Mouse (Mus musculus) ES-E14 (cell line): ENCODE measurements around the gene Alg2. TPM values are rescaled to one million over a fixed set of nuclear protein-coding genes. Genes with fewer than 3 reads are reported as not detected.

Experiments
- DNase-seq: peaks from one replicate; pipeline ENCODE4 v3.0.0-alpha.2; 2013; ENCODE audit warnings: low read depth, low spot score
- H3K27ac ChIP-seq: 2 replicates; pipeline ENCODE4 v1.5.1; 2012; ENCODE audit warnings: low read depth, mild to moderate bottlenecking, low read length, moderate library complexity, mixed read lengths; ENCODE audit not compliant: poor library complexity, insufficient read depth, severe bottlenecking
- H3K36me3 ChIP-seq: 2 replicates; pipeline ENCODE4 v1.6.1; 2012; ENCODE audit warnings: mild to moderate bottlenecking, low read length, moderate library complexity, mixed read lengths; ENCODE audit not compliant: control insufficient read depth, poor library complexity, insufficient read depth, severe bottlenecking
- H3K4me1 ChIP-seq, 2 experiments: fragments of 150-350 bp in 1 of 2; sonication (generic) in 1 of 2; 2 replicates each; pipeline ENCODE4 v1.6.1; 2012; ENCODE audit warnings: low read length in 2 of 2, mild to moderate bottlenecking in 1 of 2, mixed read lengths in 1 of 2; ENCODE audit not compliant: control insufficient read depth in 2 of 2, insufficient read depth in 2 of 2, poor library complexity in 1 of 2
- H3K4me3 ChIP-seq, 2 experiments: fragments of 150-350 bp in 1 of 2; sonication (generic) in 1 of 2; 2 replicates each; pipeline ENCODE4 v1.5.1; 2012; ENCODE audit warnings: low read length in 2 of 2, low read depth in 1 of 2, mild to moderate bottlenecking in 1 of 2, mixed read lengths in 1 of 2; ENCODE audit not compliant: insufficient read depth in 1 of 2, poor library complexity in 1 of 2, severe bottlenecking in 1 of 2
- H3K9ac ChIP-seq: 2 replicates; pipeline ENCODE4 v1.6.1; 2012; ENCODE audit warnings: low read depth, mild to moderate bottlenecking, low read length, mixed read lengths; ENCODE audit not compliant: poor library complexity, insufficient read depth, severe bottlenecking
- H3K9me3 ChIP-seq: fragments of 150-350 bp; sonication (generic); 2 replicates; pipeline ENCODE4 v1.6.1; 2012; ENCODE audit warnings: low read depth, mild to moderate bottlenecking, low read length; ENCODE audit not compliant: control insufficient read depth, insufficient read depth
- CHD2 ChIP-seq: IDR thresholded peaks from 2 replicates; pipeline ENCODE4 v1.6.1; 2014; ENCODE audit warnings: mild to moderate bottlenecking, low read depth, low read length, inconsistent platforms
- HCFC1 ChIP-seq: IDR thresholded peaks from 2 replicates; pipeline ENCODE4 v1.6.1; 2012; ENCODE audit warnings: low read length, inconsistent platforms, borderline replicate concordance; ENCODE audit not compliant: insufficient read depth
- MAFK ChIP-seq: IDR thresholded peaks from 2 replicates; pipeline ENCODE4 v1.6.1; 2014; ENCODE audit warnings: mild to moderate bottlenecking, low read depth, low read length, inconsistent platforms; ENCODE audit not compliant: insufficient read depth
- ZC3H11A ChIP-seq: IDR thresholded peaks from 2 replicates; pipeline ENCODE4 v1.6.1; 2012; ENCODE audit warnings: low read depth, mild to moderate bottlenecking, inconsistent platforms, low read length, borderline replicate concordance
- ZNF384 ChIP-seq: IDR thresholded peaks from 2 replicates; pipeline ENCODE4 v1.6.1; 2012; ENCODE audit warnings: low read depth, low read length, inconsistent platforms
- in situ Hi-C, 2 experiments: fragments of 600-800 bp; cut with MboI; formaldehyde crosslinking; loops; one replicate each; pipeline ENCODE4 v1.15.1; 2025; ENCODE audit warnings: low sequenced_read_pairs in 2 of 2, inconsistent platforms in 1 of 2; ENCODE audit not compliant: unreplicated experiment in 2 of 2
- total RNA-seq: library from RNA; depleted of rRNA; stranded (reverse); fragments of 300-350 nt; gene quantifications from 2 replicates; pipeline ENCODE4 v1.2.3, GENCODE M21; 2012; rRNA removed

Alg2 gene
- total RNA-seq, 1 experiment: 21.8 TPM

DNA sequence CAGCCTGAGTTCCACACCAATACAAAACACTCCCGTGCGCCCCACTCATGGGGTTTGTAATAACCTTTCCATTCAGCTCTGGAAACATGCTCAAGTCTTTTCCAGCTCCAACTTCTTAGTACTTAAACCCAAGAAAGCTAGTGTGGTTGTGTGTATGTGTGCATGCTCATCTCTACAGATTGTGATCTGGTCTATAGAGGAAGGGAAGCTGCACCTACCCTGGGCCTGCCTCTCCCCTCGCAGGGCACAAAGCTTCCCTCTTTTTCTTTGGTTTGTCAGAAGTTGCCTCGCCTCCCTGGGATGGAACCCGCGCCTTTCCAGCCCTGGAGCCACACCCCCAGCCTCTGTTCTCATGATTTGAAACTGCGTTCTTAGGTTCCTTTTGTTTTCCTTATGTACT lies 53.9 kb downstream of the Alg2 start:
- in situ Hi-C loops: no loop called here
- Histone ChIP-seq H3K4me3 (no peak overlapping the region), H3K27ac (no peak overlapping the region), H3K9me3 (no peaks in the 10 kb centered on the region), H3K9ac (no peak overlapping the region), H3K36me3 (no peaks in the 10 kb centered on the region), H3K4me1 (0 out of 4 replicates have a peak, but pooled peaks cover 0 to 1% of the 10 kb centered on the region in 2 experiments)
- no peak for TF ChIP-seq CHD2
- TF ChIP-seq HCFC1: no peak
- TF ChIP-seq ZNF384: no peak
- no peak for TF ChIP-seq ZC3H11A
- no peak for TF ChIP-seq MAFK
- no peak for DNase-seq

DNA sequence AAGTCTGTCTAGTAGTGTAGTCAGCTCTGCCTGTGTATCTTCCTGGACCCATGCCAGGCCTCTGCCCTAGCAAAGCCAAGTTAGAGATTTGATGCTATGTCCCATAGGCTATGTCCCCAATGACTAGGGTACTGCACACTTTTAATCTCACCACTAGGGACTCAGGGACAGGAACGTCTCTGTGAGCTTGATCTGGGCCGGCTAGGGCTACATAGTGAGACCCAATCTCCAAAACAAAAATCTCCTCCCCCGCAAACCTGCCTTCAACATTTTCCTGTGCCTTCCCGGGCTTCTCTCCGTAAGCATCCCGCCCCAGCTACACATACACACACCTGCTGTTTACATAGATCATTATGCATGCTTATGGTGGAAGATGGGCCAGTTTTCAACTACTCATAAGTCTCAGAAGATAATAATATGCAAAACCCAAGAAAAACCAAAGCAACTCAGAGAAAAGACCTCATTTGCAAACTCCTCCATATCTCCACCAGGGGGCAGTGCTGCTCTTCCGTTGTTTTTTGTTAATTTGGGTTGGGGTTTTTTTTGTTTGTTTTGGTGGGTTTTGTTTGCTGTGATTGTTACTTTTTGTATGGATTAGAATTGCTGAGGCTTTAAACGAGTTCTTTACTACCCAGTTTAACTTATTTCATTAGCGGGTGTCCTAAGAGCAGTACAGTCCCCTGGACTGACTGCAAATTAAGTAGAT lies 54.7 kb downstream of the Alg2 start:
- Histone ChIP-seq H3K4me3 (no peak overlapping the region), H3K36me3 (no peaks in the 10 kb centered on the region), H3K9me3 (no peaks in the 10 kb centered on the region), H3K9ac (no peak overlapping the region), H3K4me1 (0 out of 4 replicates have a peak, but pooled peaks cover 0 to 1% of the 10 kb centered on the region in 2 experiments), H3K27ac (no peak overlapping the region)
- peak; percentile 40 for DNase-seq
- in situ Hi-C loops: loop anchor here in 1 of 2 experiments (10.0 kb wide), 1 partner anchor 985 kb away; no protein-coding TSS in a partner anchor
- TF ChIP-seq MAFK (no peak), ZC3H11A (peak; percentile 60; the same call in 1 of the 2 replicates)

DNA sequence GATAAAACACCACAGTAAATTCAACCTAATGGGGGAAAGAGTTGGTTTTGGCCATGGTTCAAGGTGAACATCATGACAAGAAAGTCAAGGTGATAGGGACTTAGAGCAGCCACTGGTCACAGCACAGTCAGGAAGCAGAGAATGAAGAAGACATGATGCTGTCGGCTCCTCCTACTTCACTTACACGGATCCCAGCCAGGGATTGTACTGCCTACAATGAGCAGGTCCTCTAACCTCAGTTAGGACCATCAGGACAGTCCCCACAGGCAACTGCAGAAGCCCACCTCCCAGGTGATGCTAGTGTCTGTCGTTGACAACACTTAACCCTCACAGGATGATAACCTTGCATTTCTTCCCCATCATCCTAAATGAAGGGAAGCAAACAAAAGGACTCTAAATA lies 56.3 kb downstream of the Alg2 start:
- DNase-seq: no peak
- H3K36me3 ChIP-seq: no peaks in the 10 kb centered on the region
- 0 out of 4 replicates have a peak, but pooled peaks cover 0 to 1% of the 10 kb centered on the region in 2 experiments for H3K4me1 ChIP-seq
- H3K4me3 ChIP-seq: no peak overlapping the region
- no peak overlapping the region for H3K9ac ChIP-seq
- TF ChIP-seq ZC3H11A: no peak
- TF ChIP-seq MAFK: no peak
- TF ChIP-seq CHD2: no peak
- H3K9me3 ChIP-seq: no peaks in the 10 kb centered on the region
- in situ Hi-C loops: loop anchor here in 1 of 2 experiments (10.0 kb wide), 1 partner anchor 987 kb away; no protein-coding TSS in a partner anchor
- no peak overlapping the region for H3K27ac ChIP-seq

Other genes starting within 250 kb of the Alg2 start
- 30.7 and 31.7 TPM in 2 replicates for gene Tgfbr1, start 121.1 kb downstream of the Alg2 start, total RNA-seq
- 317 and 434 TPM in 2 replicates for gene Sec61b, start 325 bp upstream of the Alg2 start, total RNA-seq